Mouse (Mus musculus) heart, postnatal 0 days (tissue): ENCODE data around the gene Lrpap1.

Experiments used
- CTCF ChIP-seq: IDR thresholded peaks from 2 replicates; pipeline ENCODE4 v1.5.1; 2016; ENCODE audit warnings: antibody characterized with exemption, control low read depth, low read depth
- EP300 ChIP-seq: IDR thresholded peaks from 2 replicates; pipeline ENCODE4 v1.6.1; 2016; ENCODE audit warnings: antibody characterized with exemption, low read depth

DNA sequence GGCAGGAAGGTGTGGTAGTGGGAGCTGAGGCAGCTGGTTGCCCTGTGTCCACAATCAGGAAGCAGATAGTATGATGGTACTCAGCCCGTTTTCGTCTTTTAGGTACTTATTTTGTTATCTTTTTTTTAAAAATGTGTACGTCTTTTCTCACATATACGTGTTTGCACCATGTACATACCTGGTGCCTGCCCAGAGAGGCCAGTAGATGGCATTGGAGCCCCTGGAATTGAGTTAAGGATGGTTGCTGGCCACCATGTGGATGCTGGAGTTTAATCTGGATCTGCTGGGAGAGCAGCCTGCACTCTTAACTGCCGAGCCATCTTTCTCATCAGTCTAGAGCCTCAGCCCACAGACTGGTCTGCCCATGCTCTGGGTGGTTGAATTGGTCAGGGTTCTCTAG lies 55.0 kb downstream of the Lrpap1 start:
- TF ChIP-seq EP300 = no peak
- peak; percentile 42 for TF ChIP-seq CTCF
